Mouse (Mus musculus): ENCODE results near the gene BC049715.

BC049715 gene

GRCm38 (mm10) chr6:136808631-136809046 lies 18.8 kb upstream of the BC049715 start:
- peak; percentile 49 for DNase-seq (ENCODE audit: low spot score)

GRCm38 (mm10) chr6:136809077-136809476 lies 18.3 kb upstream of the BC049715 start:
- peak; percentile 38 for DNase-seq (ENCODE audit: low spot score)

GRCm38 (mm10) chr6:136809673-136810072 lies 17.8 kb upstream of the BC049715 start:
- DNase-seq (ENCODE audit: low spot score), result no peak

GRCm38 (mm10) chr6:136811196-136811595 lies 16.2 kb upstream of the BC049715 start:
- DNase-seq (ENCODE audit: low spot score), result no peak

- no peak for DNase-seq (ENCODE audit: low spot score)
Observed at GRCm38 (mm10) chr6:136813117-136813516, 14.3 kb upstream of the BC049715 start.

GRCm38 (mm10) chr6:136815381-136815780 lies 12.0 kb upstream of the BC049715 start:
- DNase-seq (ENCODE audit: low spot score), result no peak

GRCm38 (mm10) chr6:136816826-136817225 lies 10.6 kb upstream of the BC049715 start:
- no peak for DNase-seq (ENCODE audit: low spot score)

GRCm38 (mm10) chr6:136817549-136817948 lies 9.9 kb upstream of the BC049715 start:
- no peak for DNase-seq (ENCODE audit: low spot score)

GRCm38 (mm10) chr6:136820381-136820780 lies 7.0 kb upstream of the BC049715 start:
- DNase-seq (ENCODE audit: low spot score), result no peak

GRCm38 (mm10) chr6:136821086-136821485 lies 6.3 kb upstream of the BC049715 start:
- DNase-seq (ENCODE audit: low spot score), result no peak

GRCm38 (mm10) chr6:136824987-136825386 lies 2.4 kb upstream of the BC049715 start:
- DNase-seq (ENCODE audit: low spot score), result no peak

- no peak for DNase-seq (ENCODE audit: low spot score)
Observed at GRCm38 (mm10) chr6:136827116-136827515, 310 bp upstream of the BC049715 start.

- DNase-seq (ENCODE audit: low spot score), result peak; percentile 90
Observed at GRCm38 (mm10) chr6:136827881-136828561, 595 bp downstream of the BC049715 start, which contains the start of gene Wbp11. Wbp11 (minus strand) TSS chr6:136828233.

- DNase-seq (ENCODE audit: low spot score), result no peak
Observed at GRCm38 (mm10) chr6:136828681-136829080, 1.3 kb downstream of the BC049715 start.

GRCm38 (mm10) chr6:136831712-136832111 lies 4.3 kb downstream of the BC049715 start:
- DNase-seq (ENCODE audit: low spot score), result no peak

GRCm38 (mm10) chr6:136835352-136835751 lies 7.9 kb downstream of the BC049715 start, which contains the start of gene Smco3:
Smco3 (minus strand) TSS chr6:136835452.
- no peak for DNase-seq (ENCODE audit: low spot score)

GRCm38 (mm10) chr6:136837323-136837722 lies 9.9 kb downstream of the BC049715 start:
- no peak for DNase-seq (ENCODE audit: low spot score)

GRCm38 (mm10) chr6:136844903-136845302 lies 17.5 kb downstream of the BC049715 start:
- no peak for DNase-seq (ENCODE audit: low spot score)

- DNase-seq (ENCODE audit: low spot score), result no peak
Observed at GRCm38 (mm10) chr6:136845706-136846480, 18.5 kb downstream of the BC049715 start.

GRCm38 (mm10) chr6:136847267-136847666 lies 19.8 kb downstream of the BC049715 start:
- DNase-seq (ENCODE audit: low spot score), result no peak

- DNase-seq (ENCODE audit: low spot score), result peak; percentile 71
Observed at GRCm38 (mm10) chr6:136847790-136848189, 20.4 kb downstream of the BC049715 start.

GRCm38 (mm10) chr6:136848399-136848798 lies 21.0 kb downstream of the BC049715 start:
- no peak for DNase-seq (ENCODE audit: low spot score)

GRCm38 (mm10) chr6:136848971-136849370 lies 21.5 kb downstream of the BC049715 start:
- no peak for DNase-seq (ENCODE audit: low spot score)

All from spleen, adult 12 weeks (tissue).